Mouse (Mus musculus): ENCODE results near the gene Spata32.

Gene Spata32

GRCm38 (mm10) chr11:103217790-103218516 is at the start of gene Spata32:
Gene Spata32 (minus strand): TSS chr11:103218432.
- DNase-seq: peak; percentile 67

- DNase-seq: peak; percentile 97
These were observed 49.4 kb upstream of the Spata32 start, which contains the start of gene Map3k14 for GRCm38 (mm10) chr11:103267346-103268219. Gene Map3k14 (minus strand): TSS chr11:103267472.

GRCm38 (mm10) chr11:103266729-103267345 is 48.6 kb upstream of the Spata32 start:
- DNase-seq: no peak

- DNase-seq: no peak
These were observed 47.6 kb upstream of the Spata32 start for GRCm38 (mm10) chr11:103265856-103266255.

GRCm38 (mm10) chr11:103265211-103265610 is 47.0 kb upstream of the Spata32 start:
- no peak for DNase-seq

GRCm38 (mm10) chr11:103264427-103265005 is 46.3 kb upstream of the Spata32 start:
- no peak for DNase-seq

GRCm38 (mm10) chr11:103263551-103263950 is 45.3 kb upstream of the Spata32 start:
- no peak for DNase-seq

- no peak for DNase-seq
These were observed 44.4 kb upstream of the Spata32 start for GRCm38 (mm10) chr11:103262412-103263267.

- no peak for DNase-seq
These were observed 43.6 kb upstream of the Spata32 start for GRCm38 (mm10) chr11:103261671-103262411.

- no peak for DNase-seq
These were observed 42.4 kb upstream of the Spata32 start for GRCm38 (mm10) chr11:103260515-103261192.

- no peak for DNase-seq
These were observed 41.8 kb upstream of the Spata32 start for GRCm38 (mm10) chr11:103260034-103260433.

- DNase-seq: no peak
These were observed 39.8 kb upstream of the Spata32 start for GRCm38 (mm10) chr11:103257938-103258481.

- no peak for DNase-seq
These were observed 35.4 kb upstream of the Spata32 start for GRCm38 (mm10) chr11:103253605-103254004.

GRCm38 (mm10) chr11:103252380-103252779 is 34.1 kb upstream of the Spata32 start:
- DNase-seq: no peak

- no peak for DNase-seq
These were observed 32.1 kb upstream of the Spata32 start for GRCm38 (mm10) chr11:103250324-103250723.

GRCm38 (mm10) chr11:103249509-103249908 is 31.3 kb upstream of the Spata32 start:
- DNase-seq: no peak

GRCm38 (mm10) chr11:103248837-103249236 is 30.6 kb upstream of the Spata32 start:
- no peak for DNase-seq

GRCm38 (mm10) chr11:103247504-103248177 is 29.4 kb upstream of the Spata32 start:
- DNase-seq: peak; percentile 91

- no peak for DNase-seq
These were observed 28.6 kb upstream of the Spata32 start for GRCm38 (mm10) chr11:103246731-103247290.

Data from right cerebral cortex, postnatal 14 days (tissue).